Mouse (Mus musculus) MEL (cell line): ENCODE measurements at regions not wholly inside any gene's neighbourhood (a gene's known extent, or its start where the extent isn't known, plus 50 kb on each side); places are given as distances from the start of the nearest gene placed in this dataset.

Experiments
- DNase-seq: peaks from one replicate; pipeline ENCODE4 v3.0.0; 2011; ENCODE audit warnings: low read depth, low spot score
- H3K27ac ChIP-seq: 2 replicates; pipeline ENCODE4 v1.5.1; 2012; ENCODE audit warnings: low read depth, mild to moderate bottlenecking, control low read depth, low read length, moderate library complexity; ENCODE audit not compliant: control insufficient read depth
- H3K27me3 ChIP-seq, 2 experiments: fragments of 150-350 bp in 1 of 2; sonication (generic) in 1 of 2; 2 replicates each; pipeline ENCODE4 v1.6.1; 2012; ENCODE audit warnings: low read length in 2 of 2, mild to moderate bottlenecking in 2 of 2, improper control_type of control experiment in 1 of 2, moderate library complexity in 1 of 2; ENCODE audit not compliant: insufficient read depth in 2 of 2, control insufficient read depth in 1 of 2
- H3K36me3 ChIP-seq, 2 experiments: 2 replicates each; pipeline ENCODE4 v1.6.1; 2012 to 2014; ENCODE audit warnings: low read length in 2 of 2, improper control_type of control experiment in 1 of 2, inconsistent platforms in 1 of 2, mild to moderate bottlenecking in 1 of 2; ENCODE audit not compliant: insufficient read depth in 2 of 2, control insufficient read depth in 1 of 2
- H3K4me1 ChIP-seq, 2 experiments: fragments of 150-350 bp in 1 of 2; sonication (generic) in 1 of 2; 2 replicates each; pipeline ENCODE4 v1.6.1; 2012; ENCODE audit warnings: low read length in 2 of 2, improper control_type of control experiment in 1 of 2, mild to moderate bottlenecking in 1 of 2; ENCODE audit not compliant: insufficient read depth in 2 of 2, control insufficient read depth in 1 of 2
- H3K4me3 ChIP-seq, 2 experiments: fragments of 150-350 bp in 1 of 2; sonication (generic) in 1 of 2; 2 replicates each; pipeline ENCODE4 v1.5.1; 2012; ENCODE audit warnings: low read depth in 2 of 2, low read length in 2 of 2, mild to moderate bottlenecking in 2 of 2, moderate library complexity in 2 of 2, control low read depth in 1 of 2, improper control_type of control experiment in 1 of 2; ENCODE audit not compliant: control insufficient read depth in 1 of 2, insufficient read depth in 1 of 2
- H3K79me2 ChIP-seq: 2 replicates; pipeline ENCODE4 v1.6.1; 2012; ENCODE audit warnings: mild to moderate bottlenecking, low read length, moderate library complexity; ENCODE audit not compliant: control insufficient read depth, poor library complexity, insufficient read depth
- H3K9ac ChIP-seq: 2 replicates; pipeline ENCODE4 v1.6.1; 2012; ENCODE audit warnings: low read depth, mild to moderate bottlenecking, control low read depth, low read length, moderate library complexity; ENCODE audit not compliant: control insufficient read depth, poor library complexity, severe bottlenecking
- H3K9me3 ChIP-seq: fragments of 150-350 bp; sonication (generic); replicated peaks from 2 replicates; pipeline ENCODE4 v1.6.1; 2012; ENCODE audit warnings: mild to moderate bottlenecking, low read length, improper control_type of control experiment, moderate library complexity; ENCODE audit not compliant: insufficient read depth
- CHD1 ChIP-seq: IDR thresholded peaks from 2 replicates; pipeline ENCODE4 v1.6.1; 2012; ENCODE audit warnings: low read depth, mild to moderate bottlenecking, inconsistent platforms, low read length, improper control_type of control experiment
- CHD2 ChIP-seq: IDR thresholded peaks from 2 replicates; pipeline ENCODE4 v1.6.1; 2011; ENCODE audit warnings: low read length, improper control_type of control experiment
- CTCF ChIP-seq, 3 experiments: IDR thresholded peaks in 2 of 3; conservative IDR thresholded peaks in 1 of 3; 2 replicates each; pipeline ENCODE4 v1.5.1; 2011 to 2012; ENCODE audit warnings: low read length in 3 of 3, low read depth in 2 of 3, mild to moderate bottlenecking in 2 of 3, improper control_type of control experiment in 1 of 3, inconsistent platforms in 1 of 3, mixed read lengths in 1 of 3, moderate library complexity in 1 of 3; ENCODE audit not compliant: control insufficient read depth in 1 of 3, insufficient read depth in 1 of 3, poor library complexity in 1 of 3, severe bottlenecking in 1 of 3
- ELF1 ChIP-seq: IDR thresholded peaks from 2 replicates; pipeline ENCODE4 v1.6.1; 2014; ENCODE audit warnings: low read depth, mild to moderate bottlenecking, inconsistent platforms, low read length, improper control_type of control experiment, moderate library complexity
- EP300 ChIP-seq, 2 experiments: IDR thresholded peaks; 2 replicates each; pipeline ENCODE4 v1.6.1; 2011; ENCODE audit warnings: improper control_type of control experiment in 2 of 2, low read length in 2 of 2, low read depth in 1 of 2, mild to moderate bottlenecking in 1 of 2
- GATA1 ChIP-seq: IDR thresholded peaks from 2 replicates; pipeline ENCODE4 v1.6.1; 2011; ENCODE audit warnings: low read depth, low read length, improper control_type of control experiment
- HCFC1 ChIP-seq: IDR thresholded peaks from 2 replicates; pipeline ENCODE4 v1.6.1; 2012; ENCODE audit warnings: low read depth, mild to moderate bottlenecking, inconsistent platforms, low read length, improper control_type of control experiment, moderate library complexity
- KAT2A ChIP-seq: conservative IDR thresholded peaks from 2 replicates; pipeline ENCODE4 v1.6.1; 2012; ENCODE audit warnings: low read depth, low read length, improper control_type of control experiment, inconsistent platforms
- MAZ ChIP-seq: IDR thresholded peaks from 2 replicates; pipeline ENCODE4 v1.6.1; 2012; ENCODE audit warnings: low read depth, mild to moderate bottlenecking, inconsistent platforms, low read length, improper control_type of control experiment
- MEF2A ChIP-seq: IDR thresholded peaks from 2 replicates; pipeline ENCODE4 v1.6.1; 2014; ENCODE audit warnings: low read depth, mild to moderate bottlenecking, inconsistent platforms, low read length, improper control_type of control experiment; ENCODE audit not compliant: poor library complexity, insufficient replicate concordance, severe bottlenecking; ENCODE audit errors: extremely low read depth
- MYB ChIP-seq: IDR thresholded peaks from 2 replicates; pipeline ENCODE4 v1.6.1; 2011; ENCODE audit warnings: mild to moderate bottlenecking, low read depth, low read length, improper control_type of control experiment
- NELFE ChIP-seq: IDR thresholded peaks from 2 replicates; pipeline ENCODE4 v1.6.1; 2011; ENCODE audit warnings: low read depth, low read length, improper control_type of control experiment
- POLR2A ChIP-seq, 2 experiments: IDR thresholded peaks; 2 replicates each; pipeline ENCODE4 v1.6.1; 2011 to 2012; ENCODE audit warnings: low read length in 2 of 2, mild to moderate bottlenecking in 2 of 2, control low read depth in 1 of 2, improper control_type of control experiment in 1 of 2, low read depth in 1 of 2, moderate library complexity in 1 of 2; ENCODE audit not compliant: control insufficient read depth in 1 of 2, insufficient read depth in 1 of 2, poor library complexity in 1 of 2
- POLR2AphosphoS2 ChIP-seq: IDR thresholded peaks from 2 replicates; pipeline ENCODE4 v1.6.1; 2011; ENCODE audit warnings: low read length, improper control_type of control experiment
- RAD21 ChIP-seq: IDR thresholded peaks from 2 replicates; pipeline ENCODE4 v1.6.1; 2011; ENCODE audit warnings: mild to moderate bottlenecking, low read depth, low read length, improper control_type of control experiment
- SIN3A ChIP-seq: IDR thresholded peaks from 2 replicates; pipeline ENCODE4 v1.6.1; 2012; ENCODE audit warnings: low read length, improper control_type of control experiment, inconsistent platforms
- TBP ChIP-seq: IDR thresholded peaks from 2 replicates; pipeline ENCODE4 v1.8.0; 2011; ENCODE audit warnings: low read depth, low read length, improper control_type of control experiment
- UBTF ChIP-seq: IDR thresholded peaks from 2 replicates; pipeline ENCODE4 v1.6.1; 2012; ENCODE audit warnings: low read depth, mild to moderate bottlenecking, inconsistent platforms, low read length, improper control_type of control experiment, moderate library complexity, borderline replicate concordance; ENCODE audit not compliant: insufficient read depth
- USF1 ChIP-seq: IDR thresholded peaks from 2 replicates; pipeline ENCODE4 v1.6.1; 2014; ENCODE audit warnings: low read depth, mild to moderate bottlenecking, inconsistent platforms, low read length, improper control_type of control experiment, moderate library complexity
- USF2 ChIP-seq, 2 experiments: IDR thresholded peaks; 2 replicates each; pipeline ENCODE4 v1.6.1; 2011 to 2012; ENCODE audit warnings: improper control_type of control experiment in 2 of 2, low read length in 2 of 2, borderline replicate concordance in 1 of 2, inconsistent platforms in 1 of 2, low read depth in 1 of 2, mild to moderate bottlenecking in 1 of 2; ENCODE audit not compliant: insufficient read depth in 1 of 2
- ZKSCAN1 ChIP-seq: IDR thresholded peaks from 2 replicates; pipeline ENCODE4 v1.6.1; 2012; ENCODE audit warnings: low read depth, mild to moderate bottlenecking, inconsistent platforms, low read length, improper control_type of control experiment, moderate library complexity

DNA sequence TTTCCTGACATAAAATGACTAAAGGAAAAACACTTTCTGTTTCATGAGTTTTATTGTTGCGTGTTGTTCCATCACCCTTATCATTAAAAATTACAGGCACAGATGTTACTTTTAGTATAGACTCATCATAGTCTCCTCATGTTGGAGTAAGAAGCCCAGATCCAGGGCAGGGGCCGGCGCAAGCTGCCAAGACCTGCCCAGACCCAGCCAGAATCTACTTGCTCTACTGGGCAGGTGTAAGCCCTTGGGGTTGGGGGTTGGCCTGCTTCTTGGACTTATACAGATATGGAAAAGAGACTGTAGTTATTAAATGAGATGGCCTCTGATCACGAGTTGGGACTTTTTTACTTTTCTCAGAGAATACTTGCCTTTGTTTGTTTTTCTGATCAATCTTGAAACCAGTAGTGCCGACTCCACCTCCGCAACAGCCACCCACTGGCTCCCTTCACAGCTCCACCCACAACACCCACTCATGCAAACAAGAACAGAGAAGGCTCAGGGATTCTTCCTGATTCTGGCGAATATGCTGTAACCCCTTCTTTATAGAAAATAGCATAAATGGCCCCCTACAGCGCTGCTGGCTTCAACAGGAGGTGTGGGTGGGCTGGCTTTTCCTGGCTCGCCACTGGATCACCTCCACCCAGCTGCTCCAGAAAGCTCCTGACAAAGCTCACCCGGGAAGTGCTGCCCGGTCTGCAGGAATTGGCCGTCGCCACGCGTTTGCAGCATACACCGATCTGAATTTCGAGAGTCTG, 689.9 kb upstream of the Car8 start:
- no peak overlapping the region for H3K27ac ChIP-seq
- H3K9ac ChIP-seq = no peak overlapping the region
- H3K4me3 ChIP-seq = no peak overlapping the region
- TF ChIP-seq NELFE (no peak), EP300 (IDR thresholded peaks at IDR 0.05; ENCODE audit: low read depth in 1 of 2, low read length in 2 of 2) (no peak), MEF2A (no peak), POLR2AphosphoS2 (no peak), CHD1 (no peak), USF1 (no peak), USF2 (IDR thresholded peaks at IDR 0.05; ENCODE audit: borderline replicate concordance in 1 of 2, insufficient read depth in 1 of 2, low read depth in 1 of 2, low read length in 2 of 2) (no peak), ZKSCAN1 (no peak), HCFC1 (no peak), ELF1 (no peak), TBP (no peak), RAD21 (no peak), POLR2A (IDR thresholded peaks at IDR 0.05; ENCODE audit: control insufficient read depth in 1 of 2, insufficient read depth in 1 of 2, low read depth in 1 of 2, low read length in 2 of 2, poor library complexity in 1 of 2) (no peak), SIN3A (no peak), UBTF (no peak), GATA1 (no peak), CTCF (IDR thresholded peaks at IDR 0.05 in 2 of 3, conservative IDR thresholded peaks at IDR 0.05 in 1 of 3; ENCODE audit: control insufficient read depth in 1 of 3, insufficient read depth in 1 of 3, low read depth in 2 of 3, low read length in 3 of 3, poor library complexity in 1 of 3, severe bottlenecking in 1 of 3) (no peak), CHD2 (no peak), MAZ (no peak)
- H3K4me1 ChIP-seq = no peaks in the 10 kb centered on the region
- no peaks in the 10 kb centered on the region for H3K9me3 ChIP-seq
- no peaks in the 10 kb centered on the region for H3K79me2 ChIP-seq
- DNase-seq = no peak
- H3K36me3 ChIP-seq = no peaks in the 10 kb centered on the region
- H3K27me3 ChIP-seq = no peaks in the 10 kb centered on the region

DNA sequence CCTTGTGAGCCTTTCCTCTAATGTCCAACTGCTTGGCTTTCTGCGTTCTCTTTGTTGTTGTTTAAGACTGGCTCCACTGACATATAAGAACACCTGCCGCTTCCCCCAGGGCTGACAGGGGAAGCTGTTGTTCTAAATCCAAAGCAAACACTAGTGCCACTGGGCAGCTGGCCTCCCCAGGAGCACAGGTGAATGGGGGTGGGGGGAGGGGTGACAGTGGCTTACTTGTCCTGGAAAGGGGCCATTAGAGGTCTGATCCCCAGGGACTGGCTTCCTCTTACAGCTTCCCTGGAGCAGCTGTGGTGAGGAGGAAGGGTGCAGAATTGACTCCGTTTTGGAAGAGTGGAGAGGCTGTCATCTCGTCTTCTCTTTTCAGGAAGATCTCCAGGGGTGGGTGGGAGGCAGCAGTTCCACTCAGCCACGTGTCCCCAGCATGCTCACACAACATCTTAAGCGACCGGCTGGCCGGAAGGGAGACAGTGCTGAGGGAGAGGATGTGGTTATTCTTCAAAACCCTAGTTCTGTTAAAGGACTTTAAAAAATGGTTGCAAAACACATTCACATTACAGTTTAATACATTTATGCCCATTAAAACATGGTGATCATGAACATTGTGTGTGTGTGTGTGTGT, 688.5 kb upstream of the Car8 start:
- no peaks in the 10 kb centered on the region for H3K9me3 ChIP-seq
- DNase-seq = no peak
- no peaks in the 10 kb centered on the region for H3K27me3 ChIP-seq
- no peak overlapping the region for H3K27ac ChIP-seq
- H3K4me1 ChIP-seq = no peaks in the 10 kb centered on the region
- TF ChIP-seq KAT2A = no peak
- no peak for TF ChIP-seq MYB
- no peak overlapping the region for H3K9ac ChIP-seq
- H3K36me3 ChIP-seq = no peaks in the 10 kb centered on the region
- no peak overlapping the region for H3K4me3 ChIP-seq
- H3K79me2 ChIP-seq = no peaks in the 10 kb centered on the region
